Mouse (Mus musculus) erythroblast, embryonic 14.5 days (primary cell): ENCODE data around the gene Csmd2. TPM values are rescaled to one million over a fixed set of nuclear protein-coding genes. Genes with fewer than 3 reads are reported as not detected.

Experiments
- H3K27me3 ChIP-seq: 2 replicates; pipeline ENCODE4 v1.6.1; 2012; ENCODE audit warnings: inconsistent platforms; ENCODE audit not compliant: control insufficient read depth
- H3K36me3 ChIP-seq: 2 replicates; pipeline ENCODE4 v1.6.1; 2012; ENCODE audit warnings: mild to moderate bottlenecking, inconsistent platforms; ENCODE audit not compliant: control insufficient read depth
- H3K4me1 ChIP-seq: 2 replicates; pipeline ENCODE4 v1.6.1; 2012; ENCODE audit warnings: inconsistent platforms; ENCODE audit not compliant: control insufficient read depth
- H3K4me3 ChIP-seq: replicated peaks from 2 replicates; pipeline ENCODE3; 2012; ENCODE audit warnings: moderate library complexity, mild to moderate bottlenecking, inconsistent platforms
- H3K9me3 ChIP-seq: 2 replicates; pipeline ENCODE4 v1.6.1; 2012; ENCODE audit warnings: low read length, inconsistent platforms, mixed read lengths; ENCODE audit not compliant: control insufficient read depth
- GATA1 ChIP-seq: IDR thresholded peaks from 2 replicates; pipeline ENCODE4 v1.6.1; 2012; ENCODE audit warnings: low read length, inconsistent platforms, mixed read lengths
- TAL1 ChIP-seq: IDR thresholded peaks from 3 replicates; pipeline ENCODE4 v1.6.1; 2012; ENCODE audit warnings: low read length, inconsistent platforms, mixed read lengths
- polyA plus RNA-seq: library from polyadenylated mRNA; stranded (reverse); fragments of >175 nt; gene quantifications from 2 replicates; pipeline ENCODE4 v1.2.3, GENCODE M21; 2012

The Csmd2 gene
- polyA plus RNA-seq, 1 experiment = not detected

DNA sequence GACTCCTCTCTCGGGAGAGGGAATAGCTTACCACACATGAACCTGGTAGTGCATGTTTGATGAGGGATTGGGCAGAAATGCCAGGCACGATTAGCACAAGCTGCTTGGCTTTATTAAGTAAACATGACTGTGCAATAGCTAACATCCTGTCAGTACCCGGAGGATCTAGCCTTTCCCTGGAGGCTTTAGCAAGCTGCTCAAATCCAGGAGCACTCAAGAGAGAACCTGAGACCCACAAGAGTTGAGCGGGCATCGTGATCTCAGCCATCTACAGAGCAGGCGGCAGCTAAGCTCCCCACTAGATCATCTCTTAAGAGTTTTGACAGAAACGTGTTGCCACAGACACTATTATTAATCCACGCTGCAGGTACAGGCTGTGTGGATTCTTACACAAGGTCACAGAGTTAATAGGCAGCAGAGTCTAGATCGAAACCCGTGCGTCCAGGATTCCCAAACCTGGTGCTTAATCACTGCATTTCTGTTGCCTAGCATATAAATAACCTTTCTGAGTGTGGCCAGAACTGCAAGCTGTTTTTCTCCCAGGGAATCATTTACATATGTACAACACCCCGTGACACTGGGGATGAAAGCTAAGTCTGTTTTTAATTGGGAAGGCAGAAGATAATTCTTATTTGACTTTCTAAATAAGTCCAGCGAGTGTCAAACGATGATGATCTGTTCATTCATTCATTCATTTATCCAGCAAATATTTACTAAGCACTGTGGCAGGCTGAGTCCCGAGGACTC lies 458.0 kb downstream of the Csmd2 start:
- Histone ChIP-seq H3K27me3 (no peaks in the 10 kb centered on the region), H3K4me1 (no peaks in the 10 kb centered on the region), H3K9me3 (no peaks in the 10 kb centered on the region), H3K4me3 (no peak overlapping the region), H3K36me3 (no peaks in the 10 kb centered on the region)
- TF ChIP-seq GATA1 (no peak), TAL1 (no peak)

DNA sequence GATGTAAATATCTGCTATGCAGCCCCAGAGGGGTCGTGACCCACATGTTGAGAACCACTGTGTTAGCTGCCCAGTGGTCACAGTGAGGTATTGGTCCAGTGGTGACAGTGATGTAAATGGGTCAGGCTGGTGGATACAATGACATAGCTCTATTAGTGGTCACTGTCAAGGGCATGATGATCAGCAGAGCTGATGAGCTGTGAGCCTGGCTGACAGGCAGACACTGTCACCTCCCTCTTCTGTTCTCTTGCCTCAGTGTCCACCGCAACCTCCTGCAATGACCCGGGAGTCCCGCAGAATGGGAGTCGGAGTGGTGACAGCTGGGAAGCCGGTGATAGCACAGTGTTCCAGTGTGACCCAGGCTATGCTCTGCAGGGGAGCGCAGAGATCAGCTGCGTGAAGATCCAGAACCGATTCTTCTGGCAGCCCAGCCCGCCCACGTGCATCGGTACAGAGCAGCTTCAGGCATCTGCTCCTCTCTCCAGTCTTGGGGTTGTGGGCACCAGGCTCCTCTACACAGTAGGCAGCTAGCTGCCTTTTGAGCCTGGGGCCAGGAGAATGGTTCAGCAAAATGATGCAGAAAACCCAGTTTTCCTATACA lies 461.3 kb downstream of the Csmd2 start:
- H3K9me3 ChIP-seq = no peaks in the 10 kb centered on the region
- no peaks in the 10 kb centered on the region for H3K4me1 ChIP-seq
- TF ChIP-seq GATA1 (no peak), TAL1 (no peak)
- no peaks in the 10 kb centered on the region for H3K27me3 ChIP-seq
- no peaks in the 10 kb centered on the region for H3K36me3 ChIP-seq
- H3K4me3 ChIP-seq = no peak overlapping the region

DNA sequence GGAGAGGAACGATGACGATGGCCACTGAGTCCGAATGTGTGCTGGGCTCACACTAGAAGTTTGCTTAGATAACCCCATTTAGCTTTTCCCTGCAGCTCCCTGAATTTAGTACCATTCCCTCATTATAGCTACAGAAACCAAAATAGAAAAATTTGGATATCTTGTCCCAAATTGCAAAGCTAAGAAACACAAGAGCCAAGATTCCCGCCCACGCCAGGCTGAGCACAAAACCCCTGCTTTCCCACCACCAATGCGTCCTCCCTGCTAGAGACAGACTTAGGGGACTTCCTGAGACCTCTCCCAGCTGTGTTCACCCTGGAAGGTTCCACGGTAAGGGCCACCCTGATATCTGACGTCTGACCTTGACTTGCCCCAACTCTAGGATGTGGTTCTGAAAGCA lies 462.5 kb downstream of the Csmd2 start:
- no peaks in the 10 kb centered on the region for H3K9me3 ChIP-seq
- no peaks in the 10 kb centered on the region for H3K27me3 ChIP-seq
- H3K4me1 ChIP-seq = no peaks in the 10 kb centered on the region
- no peaks in the 10 kb centered on the region for H3K36me3 ChIP-seq
- TF ChIP-seq TAL1 (no peak), GATA1 (no peak)
- H3K4me3 ChIP-seq = no peak overlapping the region

DNA sequence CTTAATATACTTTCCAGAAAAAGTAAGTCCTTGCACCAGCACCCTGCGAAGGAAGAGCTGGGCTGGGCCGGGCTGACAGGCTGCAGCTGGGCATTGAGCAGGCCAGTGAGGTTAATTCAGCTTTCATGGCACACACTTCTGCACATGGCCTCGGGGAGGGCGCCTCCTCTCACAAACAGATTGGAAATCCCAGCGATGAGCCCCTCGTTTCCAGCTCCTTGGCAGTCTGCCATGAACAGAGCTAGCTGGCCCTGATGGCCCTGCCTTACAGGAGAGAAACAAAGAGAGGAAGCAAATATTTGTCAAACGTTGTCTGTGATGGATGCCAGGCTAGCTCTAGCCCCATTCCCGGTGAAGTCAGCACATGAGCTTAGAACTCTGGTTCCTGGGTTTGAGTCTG lies 463.3 kb downstream of the Csmd2 start:
- Histone ChIP-seq H3K4me1 (no peaks in the 10 kb centered on the region), H3K4me3 (no peak overlapping the region), H3K9me3 (no peaks in the 10 kb centered on the region), H3K36me3 (no peaks in the 10 kb centered on the region), H3K27me3 (no peaks in the 10 kb centered on the region)
- TF ChIP-seq TAL1 = no peak
- no peak for TF ChIP-seq GATA1

DNA sequence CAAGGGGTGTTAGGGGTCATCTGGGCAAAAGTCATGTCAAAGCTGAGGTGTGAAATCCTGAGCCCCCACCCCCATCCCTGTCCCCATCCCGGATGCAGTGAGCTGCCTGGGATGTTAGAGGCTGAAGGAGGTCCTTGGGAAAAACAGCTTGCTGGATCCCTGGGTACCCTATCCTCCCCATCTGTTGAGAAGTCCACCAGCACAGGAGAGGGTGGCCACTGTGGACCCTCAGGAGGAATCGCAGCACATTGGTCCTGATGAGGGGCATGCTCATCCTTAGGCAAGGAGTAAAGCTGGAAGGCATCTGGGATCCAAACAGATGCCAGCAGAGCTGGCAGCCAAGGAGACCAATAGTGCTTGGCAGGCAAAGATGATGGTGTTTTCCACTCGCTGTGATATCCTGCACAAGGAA lies 463.7 kb downstream of the Csmd2 start:
- Histone ChIP-seq H3K4me3 (no peak overlapping the region), H3K36me3 (no peaks in the 10 kb centered on the region), H3K9me3 (no peaks in the 10 kb centered on the region), H3K4me1 (no peaks in the 10 kb centered on the region), H3K27me3 (no peaks in the 10 kb centered on the region)
- TF ChIP-seq GATA1 = no peak

DNA sequence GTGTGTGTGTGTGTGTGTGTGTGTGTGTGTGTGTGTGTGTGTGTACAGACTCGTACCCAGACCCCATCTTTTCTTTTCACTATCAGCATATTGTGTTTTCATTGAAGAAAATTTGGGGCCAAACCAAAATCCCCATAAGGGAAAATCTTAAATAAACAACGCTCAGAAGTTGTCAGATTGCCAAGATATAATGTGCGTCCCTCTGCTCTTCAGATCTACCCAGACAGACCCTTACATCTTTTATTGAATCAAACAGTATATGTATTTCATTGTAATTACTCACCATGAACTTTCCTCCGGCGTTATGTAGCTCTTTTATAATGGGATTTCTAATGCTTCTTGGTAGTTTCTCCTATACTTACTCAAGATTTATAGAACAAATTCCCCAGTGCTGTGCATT lies 479.1 kb downstream of the Csmd2 start:
- no peak overlapping the region for H3K4me3 ChIP-seq
- H3K9me3 ChIP-seq = peaks cover 2% of the 10 kb centered on the region
- H3K27me3 ChIP-seq = no peaks in the 10 kb centered on the region
- TF ChIP-seq GATA1 = no peak
- no peak for TF ChIP-seq TAL1
- H3K36me3 ChIP-seq = no peaks in the 10 kb centered on the region
- H3K4me1 ChIP-seq = no peaks in the 10 kb centered on the region

DNA sequence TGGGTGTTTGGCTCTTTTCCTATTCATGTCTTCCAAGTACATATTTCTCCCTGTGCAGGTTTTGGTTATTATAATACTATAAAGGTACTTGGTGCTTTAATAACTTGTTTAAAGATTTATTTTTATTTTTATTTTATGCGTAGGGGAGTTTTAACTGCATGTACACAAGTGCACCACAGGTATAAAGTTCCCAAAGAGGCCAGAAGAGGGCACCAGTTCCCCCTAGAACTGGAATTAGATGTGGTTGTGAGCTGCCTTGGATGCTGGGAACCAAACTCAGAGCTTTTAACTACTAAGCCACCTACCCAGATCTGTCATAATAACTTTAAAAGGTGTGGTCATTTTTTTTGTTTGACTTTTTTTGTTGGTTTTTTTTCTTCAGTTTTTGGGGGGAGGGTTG lies 480.4 kb downstream of the Csmd2 start:
- TF ChIP-seq GATA1 (no peak), TAL1 (no peak)
- Histone ChIP-seq H3K27me3 (no peaks in the 10 kb centered on the region), H3K4me3 (no peak overlapping the region), H3K4me1 (no peaks in the 10 kb centered on the region), H3K36me3 (no peaks in the 10 kb centered on the region), H3K9me3 (peaks cover 7% of the 10 kb centered on the region)

DNA sequence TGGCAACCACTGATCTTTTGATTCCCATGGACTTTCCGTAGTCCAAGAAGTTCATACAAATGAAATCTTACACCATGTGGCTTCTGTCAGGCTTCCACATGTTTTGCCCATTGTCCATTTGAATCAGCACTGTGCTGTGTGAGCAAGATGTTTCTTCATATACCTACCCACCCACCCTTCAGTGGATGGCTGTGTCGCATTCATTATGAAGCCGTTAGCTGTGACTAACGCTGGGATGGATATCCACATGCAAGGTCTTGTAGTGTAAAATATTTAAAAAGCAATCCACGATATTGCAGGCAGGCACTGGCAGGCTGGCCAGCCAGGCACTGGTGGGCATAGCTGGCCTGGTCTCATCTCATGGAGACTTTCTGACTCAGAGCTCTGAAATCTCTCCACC lies 488.6 kb downstream of the Csmd2 start:
- H3K9me3 ChIP-seq = peaks cover 13% of the 10 kb centered on the region
- TF ChIP-seq GATA1 (no peak), TAL1 (no peak)

DNA sequence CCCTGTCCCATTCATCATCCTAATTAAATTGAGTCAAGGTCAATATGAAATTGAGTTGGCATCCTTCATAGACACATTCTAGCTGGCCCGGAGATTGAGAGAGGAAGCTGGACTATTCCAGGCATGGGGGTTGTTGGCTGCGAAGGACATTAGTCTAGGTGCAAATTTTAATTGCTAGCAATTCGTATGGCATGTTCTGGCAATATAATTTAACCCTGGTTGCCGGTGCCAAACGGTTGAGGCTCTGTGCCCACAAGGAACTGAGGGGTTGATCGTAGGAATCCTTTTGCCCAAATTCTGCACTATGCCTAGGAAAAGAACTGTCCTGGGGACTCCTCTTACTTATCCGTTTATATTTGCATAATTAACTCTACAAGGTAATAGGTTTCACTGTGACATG lies 496.2 kb downstream of the Csmd2 start:
- Histone ChIP-seq H3K4me1 (no peaks in the 10 kb centered on the region), H3K9me3 (0 out of 2 replicates have a peak, but pooled peaks cover 2% of the 10 kb centered on the region), H3K36me3 (no peaks in the 10 kb centered on the region), H3K4me3 (no peak overlapping the region), H3K27me3 (no peaks in the 10 kb centered on the region)
- TF ChIP-seq TAL1 (no peak), GATA1 (no peak)

More for the DNA sequence above, 488.6 kb downstream of the Csmd2 start:
- Histone ChIP-seq H3K4me3 (no peak overlapping the region), H3K4me1 (no peaks in the 10 kb centered on the region), H3K27me3 (no peaks in the 10 kb centered on the region), H3K36me3 (no peaks in the 10 kb centered on the region)
